Mouse (Mus musculus) heart, adult 2 months (tissue): ENCODE results near the gene Crygb.

Experiments
- CTCF ChIP-seq: fragments of 200-600 bp; IDR thresholded peaks from 2 replicates; pipeline ENCODE4 v1.8.1; 2022; ENCODE audit warnings: antibody characterized with exemption, mild to moderate bottlenecking, moderate library complexity
- EP300 ChIP-seq: fragments of 200-500 bp; IDR thresholded peaks from 2 replicates; pipeline ENCODE4 v1.6.1; 2011; ENCODE audit warnings: low read depth, low read length, control low read depth; ENCODE audit not compliant: insufficient read depth
- POLR2A ChIP-seq: fragments of 200-500 bp; IDR thresholded peaks from 2 replicates; pipeline ENCODE4 v1.6.1; 2011; ENCODE audit warnings: mild to moderate bottlenecking, low read depth, low read length, control low read depth; ENCODE audit not compliant: insufficient read depth

GRCm38 (mm10) chr1:65119438-65119837 lies 37.4 kb upstream of the Crygb start, which contains the start of gene Gm28845:
- TF ChIP-seq POLR2A, result no peak
- TF ChIP-seq CTCF, result no peak
- no peak for TF ChIP-seq EP300
